Mouse (Mus musculus): Measurements from ENCODE around the gene Zbtb22.
"Not testable (repeated sequence)": the region's sequence is repeated elsewhere in the genome, so short reads cannot be mapped to it uniquely, and the experiment has no call there.

Zbtb22 gene

DNA sequence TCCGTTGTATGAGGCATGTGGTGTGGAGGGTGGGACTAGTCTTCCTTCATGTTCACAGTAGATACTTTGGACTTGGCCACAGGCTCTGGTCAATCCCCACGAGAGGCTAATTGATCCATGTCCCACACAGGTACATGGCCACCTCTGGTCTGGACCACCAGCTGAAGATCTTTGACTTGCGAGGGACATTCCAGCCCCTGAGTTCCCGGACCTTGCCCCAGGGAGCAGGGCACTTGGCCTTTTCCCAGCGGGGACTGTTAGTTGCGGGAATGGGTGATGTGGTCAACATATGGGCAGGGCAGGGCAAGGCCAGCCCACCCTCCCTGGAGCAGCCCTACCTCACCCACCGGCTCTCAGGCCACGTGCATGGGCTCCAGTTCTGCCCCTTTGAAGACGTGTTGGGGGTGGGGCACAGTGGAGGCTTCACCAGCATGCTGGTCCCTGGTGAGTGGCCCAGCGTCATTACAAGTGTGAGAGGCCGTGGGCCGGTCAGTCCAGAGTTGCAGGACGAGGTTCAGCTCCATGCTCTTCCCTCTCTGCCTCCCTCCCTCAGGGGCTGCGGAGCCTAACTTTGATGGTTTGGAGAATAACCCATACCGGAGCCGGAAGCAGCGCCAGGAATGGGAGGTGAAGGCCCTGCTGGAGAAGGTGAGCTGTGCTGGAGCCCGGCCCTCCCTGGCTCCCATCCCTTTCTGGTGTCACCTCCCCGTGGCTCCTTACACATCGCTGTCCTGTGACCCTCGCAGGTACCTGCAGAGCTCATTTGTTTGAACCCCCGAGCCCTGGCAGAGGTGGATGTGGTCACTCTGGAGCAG, 32.6 kb downstream of the Zbtb22 start:
- no peak for DNase-seq

GRCm38 (mm10) chr17:33948905-33949537, 33.3 kb downstream of the Zbtb22 start:
- no peak for DNase-seq

DNA sequence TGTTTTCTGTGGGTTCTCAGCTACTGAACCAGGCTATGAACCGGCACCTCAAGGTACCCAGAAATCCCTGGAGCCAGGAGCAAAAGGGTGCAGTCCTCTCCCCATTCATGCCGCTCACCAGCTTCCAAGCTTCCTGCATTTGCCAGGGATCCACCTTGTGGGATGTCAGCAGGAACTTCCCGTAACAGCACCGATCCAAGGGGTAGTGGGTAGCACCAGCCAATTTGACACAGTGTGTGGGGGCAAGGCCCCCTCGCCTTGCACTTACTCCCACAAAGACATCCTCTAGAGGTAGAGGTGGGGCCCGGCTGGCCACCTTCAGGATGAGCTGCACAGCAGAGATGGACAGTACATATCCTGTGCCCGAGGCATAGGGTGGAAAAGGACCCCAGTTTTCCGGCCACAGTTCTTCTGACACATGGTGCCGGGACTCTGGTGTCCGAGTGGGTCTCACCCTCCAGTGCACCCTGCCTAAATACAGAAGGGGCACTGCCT, 34.5 kb downstream of the Zbtb22 start:
- no peak for DNase-seq

DNA sequence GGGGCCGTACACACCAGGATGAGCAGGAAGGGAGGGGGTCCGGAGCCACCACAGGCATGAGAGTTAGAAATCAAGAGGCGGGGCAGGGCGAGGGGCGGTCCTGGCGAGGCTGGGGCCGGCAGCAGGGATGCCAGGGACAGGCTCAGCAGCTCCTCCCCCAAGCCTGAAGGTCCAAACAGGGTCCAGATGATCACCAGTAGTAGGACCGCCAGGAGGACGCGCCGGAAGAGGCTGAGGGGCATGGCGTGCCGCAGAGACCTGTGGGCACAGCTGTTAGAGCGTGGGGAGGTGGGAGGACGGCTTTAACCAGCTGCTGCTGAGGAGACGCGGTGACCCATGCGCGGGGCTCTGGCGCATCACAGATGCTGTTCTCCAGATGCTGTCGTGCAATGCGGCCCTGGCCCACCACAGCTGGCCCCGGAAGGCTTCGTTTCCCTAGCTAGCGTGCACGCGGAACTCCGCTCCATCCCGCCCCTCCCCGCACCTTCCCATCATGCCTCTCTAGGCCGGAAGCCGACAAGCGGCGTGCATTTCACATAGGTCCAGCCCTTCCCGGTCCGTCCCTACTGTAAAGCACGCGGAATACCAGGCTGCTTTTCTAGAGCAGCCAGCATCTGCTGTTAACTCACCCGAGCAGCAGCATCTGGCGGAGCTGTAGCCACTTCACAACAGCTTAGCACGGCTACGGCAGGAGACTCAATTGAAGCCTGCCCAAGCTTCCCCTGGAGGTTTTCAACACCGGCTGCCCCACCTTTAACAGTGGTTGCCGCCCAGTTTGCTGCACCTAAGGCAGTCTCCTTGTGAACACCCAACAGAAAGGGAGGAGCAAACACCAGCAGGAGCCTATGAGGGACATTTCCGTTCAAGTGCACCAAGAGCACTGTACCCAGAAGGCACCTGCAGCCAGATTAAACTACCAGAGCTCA, 35.6 kb downstream of the Zbtb22 start, which contains the start of gene B3galt4:
B3galt4 (minus strand) TSS at position 468 of the 926 bp plus-strand sequence.
- peak; percentile 79 to 89 for DNase-seq

GRCm38 (mm10) chr17:33952015-33952414, 36.3 kb downstream of the Zbtb22 start:
- DNase-seq = not testable (repeated sequence)

- no peak for DNase-seq
Measured at GRCm38 (mm10) chr17:33952879-33953278, 37.2 kb downstream of the Zbtb22 start.

DNA sequence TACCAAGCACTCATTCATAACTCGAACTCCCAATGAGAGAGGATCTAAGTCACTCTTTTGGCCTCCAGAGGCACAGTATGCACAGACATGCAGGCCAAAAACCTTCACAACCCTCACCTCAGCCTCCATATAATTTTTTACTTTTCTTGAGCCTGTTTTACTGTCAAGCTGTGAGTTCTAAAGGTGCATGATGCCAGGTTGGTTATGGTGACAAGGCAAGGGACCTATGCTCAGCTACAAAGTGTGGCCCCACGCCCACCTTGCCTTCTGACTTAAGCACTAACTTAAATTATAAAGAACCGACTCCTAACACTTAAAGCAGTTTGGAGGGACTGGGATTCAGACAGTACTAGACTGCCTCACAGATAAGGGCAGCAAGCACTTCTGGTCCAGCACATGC, 37.6 kb downstream of the Zbtb22 start:
- no peak for DNase-seq

GRCm38 (mm10) chr17:33953961-33954565, 38.4 kb downstream of the Zbtb22 start:
- peak in 1 of 2 experiments; percentile 50 for DNase-seq

- DNase-seq = no peak
Measured at GRCm38 (mm10) chr17:33954646-33955554, 39.2 kb downstream of the Zbtb22 start.

- DNase-seq = peak; percentile 97 to 98
Measured at GRCm38 (mm10) chr17:33955555-33956214, 40.0 kb downstream of the Zbtb22 start, which contains the start of the genes Vps52 and Rps18. TSS of gene Vps52 (plus strand) at chr17:33955812. TSS of gene Rps18 (minus strand) at chr17:33956001.

GRCm38 (mm10) chr17:33956336-33956735, 40.6 kb downstream of the Zbtb22 start:
- no peak for DNase-seq

DNA sequence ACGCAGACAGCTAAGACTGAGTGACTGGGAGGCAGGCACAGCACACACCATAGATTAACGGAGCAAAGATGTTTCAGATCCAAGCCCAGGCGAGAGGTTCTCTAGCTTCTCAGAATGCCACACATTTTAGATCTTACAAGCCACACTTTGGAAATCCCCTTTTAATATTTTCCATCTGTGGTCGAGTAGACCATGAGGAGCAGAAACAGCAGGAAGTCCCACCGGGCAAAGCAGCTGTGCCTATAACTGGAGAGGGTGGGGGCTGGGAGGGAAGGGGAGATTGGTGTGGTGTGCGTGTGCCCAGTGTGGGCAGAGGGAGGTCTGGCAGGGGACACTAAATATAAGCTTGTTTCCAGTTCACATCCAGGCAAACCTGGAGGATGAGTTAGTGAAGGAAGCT, 41.8 kb downstream of the Zbtb22 start:
- DNase-seq = no peak

DNA sequence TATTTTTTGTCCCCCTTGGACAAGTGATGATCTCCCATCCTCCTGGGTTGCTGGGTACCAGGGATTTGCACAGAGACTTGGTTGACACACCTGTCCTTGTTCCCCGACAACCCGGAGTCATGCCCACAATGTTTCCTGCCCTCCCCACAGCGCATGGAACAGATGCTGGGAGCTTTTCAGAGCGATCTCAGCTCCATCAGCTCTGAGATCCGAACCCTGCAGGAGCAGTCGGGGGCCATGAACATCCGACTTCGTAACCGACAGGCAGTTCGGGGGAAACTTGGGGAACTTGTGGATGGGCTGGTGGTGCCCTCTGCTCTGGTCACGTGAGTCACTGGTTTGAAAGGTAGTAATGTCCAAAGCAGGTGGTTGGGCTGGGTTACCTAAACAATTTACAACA, 42.7 kb downstream of the Zbtb22 start:
- DNase-seq = no peak

DNA sequence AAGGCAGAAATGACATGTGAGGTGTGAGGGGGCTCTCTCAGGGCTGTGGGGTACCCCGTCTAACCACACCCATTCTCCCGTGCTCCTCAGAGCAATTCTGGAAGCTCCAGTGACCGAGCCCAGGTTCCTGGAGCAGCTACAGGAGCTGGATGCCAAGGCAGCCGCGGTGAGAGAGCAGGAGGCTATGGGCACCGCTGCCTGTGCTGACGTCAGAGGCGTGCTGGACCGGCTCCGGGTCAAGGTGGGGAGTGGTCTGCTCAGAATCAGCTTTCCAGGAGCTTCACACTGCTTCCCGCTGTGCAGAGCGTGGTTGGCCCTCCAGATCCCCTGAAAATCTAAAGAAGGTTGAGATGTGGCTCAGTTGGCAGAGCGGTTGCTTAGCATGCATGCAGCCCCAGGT, 43.4 kb downstream of the Zbtb22 start:
- DNase-seq = no peak

- no peak for DNase-seq
Measured at GRCm38 (mm10) chr17:33959948-33960347, 44.2 kb downstream of the Zbtb22 start.

DNA sequence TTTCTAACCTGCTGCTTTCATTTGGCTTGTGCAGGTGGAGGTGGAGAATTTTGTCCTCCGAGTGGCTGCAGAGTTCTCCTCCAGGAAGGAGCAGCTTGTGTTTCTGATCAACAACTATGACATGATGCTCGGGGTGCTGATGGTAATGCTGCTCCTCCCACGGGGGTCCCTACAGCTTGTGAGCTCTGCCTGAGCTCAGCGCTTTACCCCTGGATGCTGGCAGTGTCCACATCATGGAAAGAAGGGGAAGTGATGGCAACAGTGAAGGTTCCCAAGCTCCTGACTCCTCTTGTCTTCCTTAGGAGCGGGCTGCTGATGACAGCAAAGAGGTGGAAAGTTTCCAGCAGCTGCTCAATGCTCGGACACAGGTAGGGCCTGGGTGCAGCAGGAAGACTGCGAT, 47.2 kb downstream of the Zbtb22 start:
- no peak for DNase-seq

DNA sequence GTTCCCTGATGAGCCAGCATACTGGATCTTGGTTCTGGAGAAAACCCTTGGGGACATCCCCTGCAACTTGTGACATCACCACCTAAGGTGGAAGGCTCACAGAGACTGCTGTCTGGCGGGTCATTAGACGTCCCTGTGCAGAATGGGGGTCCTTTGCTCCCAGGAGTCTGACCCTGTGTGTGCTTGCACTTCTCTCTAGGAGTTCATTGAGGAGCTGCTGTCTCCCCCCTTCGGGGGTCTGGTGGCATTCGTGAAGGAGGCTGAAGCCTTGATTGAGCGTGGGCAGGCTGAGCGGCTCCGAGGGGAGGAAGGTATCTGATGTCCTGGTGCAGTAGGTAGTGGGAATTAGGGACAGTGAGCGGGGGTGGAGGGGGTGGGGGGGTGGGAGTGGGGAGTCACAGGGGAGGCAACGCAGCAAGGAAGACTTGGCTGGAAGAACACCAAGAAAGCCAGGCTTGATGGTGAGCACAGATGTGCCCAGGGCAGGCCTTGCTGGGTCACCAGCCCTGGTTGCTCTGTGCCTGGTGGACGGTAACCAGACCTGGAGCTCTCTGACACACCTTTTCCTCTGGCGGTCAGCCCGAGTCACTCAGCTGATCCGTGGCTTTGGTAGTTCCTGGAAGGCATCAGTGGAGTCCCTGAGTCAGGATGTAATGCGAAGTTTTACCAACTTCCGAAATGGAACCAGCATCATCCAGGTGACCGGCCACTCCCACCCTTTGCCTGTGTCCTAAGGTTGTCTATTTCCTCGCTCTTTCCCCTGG, 49.6 kb downstream of the Zbtb22 start:
- DNase-seq = no peak

GRCm38 (mm10) chr17:33965846-33966550, 50.3 kb downstream of the Zbtb22 start:
- no peak for DNase-seq

DNA sequence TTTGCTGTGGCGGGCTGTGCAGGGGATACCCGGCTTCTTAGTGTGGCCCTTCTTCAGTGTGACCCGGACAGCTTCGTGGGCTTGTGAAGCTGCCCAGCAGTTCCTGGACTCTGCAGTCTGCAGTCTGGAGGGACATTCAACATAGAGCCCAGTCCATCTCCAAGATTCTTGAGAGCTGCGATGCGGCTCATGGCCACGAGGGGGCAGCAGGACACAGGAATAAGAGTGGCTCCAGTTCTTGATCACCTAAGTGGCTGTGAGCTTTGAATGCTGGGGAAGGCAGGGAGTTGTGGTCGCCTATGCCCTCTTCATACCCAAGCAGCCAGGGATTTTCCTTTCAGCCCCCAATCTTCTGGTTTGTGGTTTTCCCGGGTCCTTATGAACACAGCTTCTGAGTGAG, 52.8 kb downstream of the Zbtb22 start:
- DNase-seq = peak; percentile 87 to 89
